Mouse (Mus musculus): ENCODE measurements around the gene Vstm2l.

DNA sequence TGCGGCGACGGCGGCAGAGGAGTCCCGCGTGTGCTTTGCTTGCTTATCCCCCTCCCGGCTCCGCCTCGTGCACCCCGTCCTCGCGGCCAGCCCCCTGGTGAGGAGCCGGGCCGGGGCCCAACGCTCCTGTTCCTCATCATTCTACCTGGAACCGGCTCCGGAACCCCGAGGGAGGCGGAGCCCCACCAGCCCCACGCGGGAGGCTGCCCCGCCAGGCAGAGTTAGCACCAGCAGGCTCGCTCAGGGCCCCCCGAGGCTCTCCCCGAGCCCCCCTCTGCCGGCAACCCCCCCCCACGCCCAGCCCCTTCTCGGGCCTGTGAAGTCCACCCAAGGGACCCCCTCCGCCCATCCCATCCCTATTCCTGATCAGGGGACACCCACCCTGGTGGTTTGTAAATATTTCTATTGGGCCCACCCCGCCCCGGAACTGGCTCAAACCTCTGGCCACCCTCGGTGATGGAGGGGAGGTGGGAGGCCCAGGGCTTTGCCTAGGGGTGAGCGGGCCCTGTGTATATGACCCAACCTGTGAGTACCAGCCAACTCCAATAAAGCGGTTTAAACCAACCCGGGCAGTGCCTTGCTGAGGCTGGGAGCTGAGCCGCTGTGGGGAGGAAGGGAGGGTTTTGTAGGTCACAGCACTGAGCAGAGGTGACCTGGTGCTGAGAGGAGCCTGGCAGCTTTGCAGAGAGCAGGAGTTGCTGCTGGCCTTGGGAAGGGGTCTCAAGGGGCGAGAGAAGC lies 29.9 kb downstream of the Vstm2l start:
- TF ChIP-seq HCFC1 (IDR thresholded peaks at IDR 0.05; ENCODE audit: borderline replicate concordance, insufficient read depth, low read length) (no peak), CHD2 (IDR thresholded peaks at IDR 0.05; ENCODE audit: low read depth, low read length) (no peak)
